Mouse (Mus musculus): ENCODE data around the gene R3hdm2. TPM values are rescaled to one million over a fixed set of nuclear protein-coding genes. Genes with fewer than 3 reads are reported as not detected.

The R3hdm2 gene
- total RNA-seq, 2 experiments from 2014 or later = 112 to 120 TPM

DNA sequence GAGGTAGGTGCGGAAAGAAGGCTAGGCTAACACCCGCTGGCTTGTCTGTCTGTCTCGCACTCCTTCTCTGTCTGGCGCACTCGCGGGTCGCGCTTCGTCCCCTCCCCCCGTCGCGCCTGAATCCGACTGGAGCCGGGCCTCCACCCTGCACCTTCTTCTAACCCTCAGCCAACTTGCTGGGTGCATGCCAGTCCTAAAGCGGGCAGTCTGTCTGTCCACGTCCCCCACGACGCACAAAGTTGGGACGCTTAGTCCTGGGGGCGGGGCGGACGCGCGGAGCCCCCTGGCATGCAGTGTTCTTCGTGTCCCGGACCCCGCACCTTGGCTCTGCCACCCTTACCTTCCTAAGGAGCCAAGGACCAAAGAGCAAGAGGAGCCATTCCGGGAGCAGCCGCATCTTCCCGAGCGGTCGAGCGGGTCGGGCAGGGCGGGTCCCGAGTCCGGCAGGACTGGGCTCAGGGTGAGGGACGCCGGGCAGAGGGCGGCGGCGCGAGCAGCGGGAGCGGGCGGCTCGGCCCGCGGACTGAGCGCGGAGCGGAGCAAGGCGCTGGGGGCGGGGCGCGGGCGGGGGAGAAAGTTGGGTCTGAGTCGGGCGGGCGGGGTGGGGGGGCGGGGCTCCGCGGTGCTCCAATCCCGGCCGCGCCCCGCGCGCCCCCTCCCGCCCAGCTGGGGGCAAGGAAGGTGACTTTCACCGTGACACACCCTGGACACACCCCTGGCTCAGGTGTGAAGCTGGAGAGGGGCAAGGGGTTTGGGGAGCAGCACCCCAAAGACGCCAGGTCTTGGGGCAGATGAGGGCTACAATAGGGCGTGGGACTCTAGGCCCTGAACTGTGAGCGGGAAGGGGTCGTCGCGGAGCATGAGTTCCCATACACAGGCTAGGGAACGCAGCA, 154.2 kb downstream of the R3hdm2 start, which contains the start of gene Nxph4:
Nxph4 (minus strand) TSS at position 524 of the 893 bp plus-strand sequence.
- DNase-seq = no peak
- intact Hi-C loops (cut with DNase I) = no loop called here

DNA sequence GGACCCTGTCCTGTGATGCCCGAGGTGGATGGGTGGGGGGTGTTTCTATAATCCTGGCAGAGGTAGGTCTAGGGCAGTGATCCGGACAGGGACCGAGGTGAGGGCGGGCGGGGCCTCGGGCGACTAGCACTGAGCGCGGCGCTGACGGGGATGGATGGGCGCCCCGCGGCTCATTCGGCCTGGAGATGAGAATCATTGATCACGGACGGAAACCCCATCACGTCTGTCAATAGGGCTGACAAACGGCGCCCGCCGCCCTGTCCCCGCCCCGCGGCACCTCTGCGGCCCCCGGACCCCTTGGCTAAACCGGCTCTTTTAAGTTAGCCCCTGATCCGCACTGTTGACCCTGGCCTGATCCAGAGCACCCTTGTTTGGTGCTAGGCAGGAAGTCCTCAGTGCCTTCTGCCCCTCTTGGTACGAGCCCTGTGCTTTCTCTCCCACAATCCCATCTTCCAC, 154.8 kb downstream of the R3hdm2 start:
- no peak for DNase-seq
- intact Hi-C loops (cut with DNase I) = no loop called here

DNA sequence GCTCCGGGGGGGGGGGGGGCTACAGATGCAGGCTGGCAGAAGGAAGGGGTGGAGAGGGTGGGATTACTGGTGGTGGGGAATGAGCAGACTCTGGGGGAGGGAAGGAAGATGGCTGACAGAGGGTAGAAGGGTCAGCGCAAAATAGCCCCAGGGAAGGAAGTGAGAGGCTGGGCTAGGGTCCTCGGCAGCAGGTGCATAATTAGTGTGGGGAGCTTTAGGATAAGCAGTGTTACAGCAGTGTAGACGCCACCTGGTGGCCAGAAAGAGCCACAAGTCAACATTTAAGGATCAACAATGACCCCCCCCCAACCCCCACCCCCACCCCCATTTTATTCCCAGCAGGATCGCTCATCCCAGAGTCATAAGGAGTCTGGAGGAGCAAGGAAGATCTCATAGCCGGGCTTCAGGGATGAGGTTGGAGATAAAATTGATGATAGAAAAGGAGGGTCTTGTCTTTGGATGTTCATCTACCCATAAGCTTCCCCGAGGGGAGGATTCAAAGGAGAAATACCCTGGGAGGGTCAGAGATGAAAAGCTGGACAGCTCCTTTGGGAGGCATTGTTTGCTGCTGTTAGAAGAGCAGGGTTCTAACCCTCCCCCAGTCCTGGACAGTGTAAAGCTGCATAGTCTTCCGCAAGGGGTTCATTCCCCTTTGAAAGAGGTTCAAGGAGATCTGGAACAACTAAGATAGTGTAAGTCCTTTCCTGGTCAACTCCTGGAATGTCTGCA, 156.6 kb downstream of the R3hdm2 start:
- peak; percentile 40 to 56 for DNase-seq
- intact Hi-C loops (cut with DNase I) = loop anchor here (1.0 kb wide), 1 partner anchor 23 kb away; no protein-coding TSS in a partner anchor

DNA sequence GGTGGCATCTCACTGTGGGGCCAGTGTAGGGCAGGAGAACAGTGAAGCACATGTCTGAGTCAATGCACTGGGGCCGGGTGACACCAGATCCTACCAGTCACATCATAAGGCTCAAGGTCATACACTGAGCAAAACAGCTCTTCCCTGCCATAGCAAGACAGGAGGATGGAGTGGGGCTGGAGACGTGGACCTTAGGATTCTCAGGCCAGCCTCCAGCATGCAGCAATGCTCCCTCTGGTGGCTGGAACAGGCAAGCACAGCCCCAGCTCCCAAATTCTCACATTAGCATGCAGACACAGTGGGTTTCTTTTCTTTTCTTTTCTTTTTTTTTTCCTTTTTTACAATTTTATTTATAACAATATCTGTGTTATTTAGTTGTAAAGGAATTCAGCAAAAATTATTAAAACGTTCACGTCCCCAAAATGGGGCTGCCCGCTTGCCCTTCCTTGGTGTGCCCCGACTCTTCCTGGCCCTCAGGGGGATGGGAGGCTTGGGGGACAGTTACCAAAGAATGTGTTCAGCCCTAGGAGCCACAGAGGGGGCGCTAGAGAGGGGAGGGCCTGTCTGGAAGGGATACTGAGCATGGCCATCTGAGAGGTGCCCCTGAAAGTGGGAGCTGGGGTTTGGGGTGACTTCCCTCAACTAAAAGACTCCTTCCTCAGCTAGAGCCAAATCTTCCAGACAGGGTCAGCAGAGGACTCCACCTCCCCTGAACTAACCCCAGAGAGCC, 157.9 kb downstream of the R3hdm2 start:
- DNase-seq = peak; percentile 84 to 89
- intact Hi-C loops (cut with DNase I) = loop anchor here (1.0 kb wide), 1 partner anchor 30 kb away; no protein-coding TSS in a partner anchor

DNA sequence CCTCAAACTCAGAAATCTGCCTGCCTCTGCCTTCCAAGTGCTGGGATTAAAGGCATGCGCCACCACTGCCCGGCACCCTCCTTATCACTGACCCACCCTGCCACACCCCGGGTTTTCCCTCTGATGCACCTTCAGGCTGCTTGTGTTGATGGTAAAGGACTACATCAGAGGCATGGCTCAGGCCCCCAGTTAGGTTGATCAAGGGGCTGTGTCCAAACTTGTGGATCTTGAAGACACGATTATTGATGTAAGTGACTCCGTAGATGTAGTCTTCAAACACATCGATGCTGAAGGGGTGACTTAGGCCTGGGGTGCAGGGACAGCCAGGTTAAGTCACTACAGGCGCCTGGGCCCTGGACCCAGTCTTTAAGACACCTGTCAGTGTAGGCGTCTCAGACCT, 161.4 kb downstream of the R3hdm2 start:
- intact Hi-C loops (cut with DNase I) = no loop called here
- DNase-seq = no peak

DNA sequence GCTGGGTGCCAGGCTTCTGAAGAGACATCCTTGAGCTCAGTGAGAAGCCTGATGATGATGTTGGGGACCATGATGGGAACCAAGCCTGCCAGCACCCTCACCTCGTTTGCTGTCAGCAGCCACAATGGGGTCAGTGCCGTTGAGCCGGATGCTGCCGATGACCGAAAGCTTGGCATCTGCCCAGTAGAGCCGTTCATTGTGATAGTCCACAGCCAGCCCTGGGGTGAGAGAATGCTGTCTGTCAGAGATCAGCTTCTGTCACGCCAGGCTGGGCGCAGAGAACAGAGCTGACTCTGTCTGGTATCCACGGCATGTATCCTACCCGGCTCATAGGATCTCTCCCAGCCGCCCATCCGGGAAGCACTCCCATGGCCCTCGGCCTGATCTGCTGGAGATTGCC, 162.0 kb downstream of the R3hdm2 start:
- intact Hi-C loops (cut with DNase I) = no loop called here
- peak; percentile 53 to 59 for DNase-seq

DNA sequence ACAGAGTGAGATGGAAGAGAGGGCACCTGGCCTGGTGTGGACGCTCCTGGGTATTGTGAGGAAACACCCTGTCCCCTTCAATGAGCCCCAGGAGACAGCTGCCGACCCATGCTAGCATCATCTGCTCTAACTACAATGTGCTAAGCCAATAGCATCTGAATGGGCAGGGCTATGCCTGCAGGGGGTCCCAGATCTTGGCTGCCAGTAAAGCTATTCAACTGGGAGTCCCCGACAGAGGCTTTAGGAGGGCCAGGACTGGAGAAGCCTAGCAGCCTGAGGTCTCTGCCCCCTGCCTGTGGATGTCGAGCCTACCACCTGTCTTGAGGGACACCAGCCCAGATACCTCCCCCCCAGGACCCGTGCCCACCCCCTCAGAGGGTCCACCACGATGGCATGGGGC, 162.6 kb downstream of the R3hdm2 start:
- intact Hi-C loops (cut with DNase I) = no loop called here
- DNase-seq = no peak

DNA sequence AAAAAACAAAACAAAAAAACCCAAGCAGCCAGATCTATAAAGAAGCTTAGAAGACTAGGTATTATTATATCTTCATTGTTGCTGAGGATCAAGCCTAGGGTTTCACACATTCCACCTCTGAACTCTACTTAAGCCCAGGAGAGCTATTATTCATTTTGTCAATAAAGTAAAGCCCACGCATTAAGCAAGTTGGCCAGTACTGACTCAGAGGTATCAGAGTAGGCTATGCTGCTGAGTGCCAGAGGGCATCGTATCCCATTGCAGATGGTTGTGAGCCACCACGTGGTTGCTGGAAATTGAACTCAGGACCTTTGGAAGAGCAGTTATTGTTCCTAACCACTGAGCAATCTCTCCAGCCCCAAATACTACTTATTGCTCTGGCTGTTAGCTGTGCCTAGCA, 163.8 kb downstream of the R3hdm2 start:
- DNase-seq = no peak
- intact Hi-C loops (cut with DNase I) = no loop called here

DNA sequence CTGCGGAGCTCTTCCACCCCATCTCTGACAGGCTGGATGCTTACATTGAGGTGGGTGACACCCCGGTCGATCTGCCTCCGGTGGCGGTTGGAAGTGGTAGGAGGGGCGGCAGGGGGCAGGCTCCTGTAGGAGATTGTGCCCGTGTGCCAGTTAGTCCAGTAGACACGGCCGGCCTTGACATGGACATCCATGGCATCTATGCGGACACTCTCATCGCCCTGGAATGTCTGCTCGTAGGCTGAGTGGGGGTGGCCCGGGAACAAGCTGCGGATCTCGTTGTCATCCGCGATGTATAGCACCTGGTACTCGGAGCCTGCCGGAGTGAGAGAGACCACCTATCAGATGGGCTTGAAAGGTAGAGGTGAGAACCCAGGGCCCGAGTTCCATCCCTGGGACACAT, 164.2 kb downstream of the R3hdm2 start:
- intact Hi-C loops (cut with DNase I) = no loop called here
- DNase-seq = no peak

DNA sequence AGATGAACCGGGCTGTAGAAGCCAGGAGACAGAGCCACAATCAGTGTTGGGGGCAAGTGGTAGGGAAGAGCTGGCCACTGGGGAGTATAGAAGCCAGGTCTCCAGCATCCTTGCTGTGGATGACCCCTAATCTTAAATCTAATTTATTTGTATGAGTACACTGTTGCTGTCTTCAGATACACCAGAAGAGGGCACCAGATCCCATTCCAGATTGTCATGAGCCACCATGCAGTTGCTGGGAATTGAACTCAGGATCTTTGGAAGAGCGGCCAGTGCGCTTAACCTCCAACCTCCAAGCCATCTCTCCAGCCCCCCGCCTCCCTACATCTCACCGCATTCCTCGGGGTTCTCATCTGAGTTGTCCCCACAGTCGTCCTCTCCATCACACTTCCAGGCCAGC, 166.4 kb downstream of the R3hdm2 start:
- intact Hi-C loops (cut with DNase I) = no loop called here

DNA sequence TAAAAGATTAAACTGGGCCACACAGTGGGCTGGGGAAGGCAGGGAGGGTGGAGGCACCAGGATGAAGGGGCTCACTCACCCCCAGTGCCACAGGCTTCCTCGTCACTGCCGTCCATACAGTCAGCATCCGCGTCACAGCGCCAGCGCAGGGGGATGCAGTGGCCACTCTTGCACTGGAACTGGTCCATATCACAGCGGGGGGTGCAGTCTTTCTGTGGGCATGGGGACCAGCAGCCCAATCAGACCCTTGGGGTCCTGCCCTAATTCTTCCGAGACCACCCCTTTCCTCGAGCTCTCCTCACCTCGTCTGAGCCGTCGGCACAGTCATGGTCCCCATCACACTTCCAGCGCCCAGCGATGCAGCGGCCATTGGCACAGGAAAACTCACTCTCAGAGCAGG, 168.1 kb downstream of the R3hdm2 start:
- intact Hi-C loops (cut with DNase I) = no loop called here

More for the DNA sequence above, 166.4 kb downstream of the R3hdm2 start:
- no peak for DNase-seq

More for the DNA sequence above, 168.1 kb downstream of the R3hdm2 start:
- no peak for DNase-seq

Other genes with a start within 250 kb of the R3hdm2 start
- 1 to 10 TPM; 3.6 to 3.8 TPM for gene B4galnt1, start 215.1 kb upstream of the R3hdm2 start, total RNA-seq (2021)
- 10 to 100 TPM; 40.8 to 48.0 TPM for gene Slc26a10, start 199.7 kb upstream of the R3hdm2 start, total RNA-seq (2021)
- gene Arhgef25, start 190.2 kb upstream of the R3hdm2 start, total RNA-seq (2021) = 10 to 100 TPM; 20.8 to 21.0 TPM
- 10 to 100 TPM; 48.4 to 52.2 TPM for gene Dtx3, start 184.6 kb upstream of the R3hdm2 start, total RNA-seq (2021)
- 10 to 100 TPM; 26.4 to 28.7 TPM for gene Pip4k2c, start 168.7 kb upstream of the R3hdm2 start, total RNA-seq (2021)
- gene Kif5a, start 117.0 kb upstream of the R3hdm2 start, total RNA-seq (2021) = under 1 TPM; 0.42 to 0.89 TPM
- gene Dctn2, start 114.0 kb upstream of the R3hdm2 start, total RNA-seq (2021) = 100 to 1,000 TPM; 166 to 167 TPM
- 10 to 100 TPM; 34.2 to 35.5 TPM for gene Mbd6, start 91.3 kb upstream of the R3hdm2 start, total RNA-seq (2021)
- gene Mars, start 68.5 kb upstream of the R3hdm2 start, total RNA-seq (2021) = 10 to 100 TPM; 42.0 to 43.9 TPM
- gene Arhgap9, start 58.4 kb upstream of the R3hdm2 start, total RNA-seq (2021) = 1 to 10 TPM; 3.3 to 4.1 TPM
- gene Gli1, start 38.4 kb upstream of the R3hdm2 start, total RNA-seq (2021) = 1 to 10 TPM; 2.1 to 2.5 TPM
- not detected for gene Inhbe, start 25.9 kb upstream of the R3hdm2 start, total RNA-seq (2021)
- gene Inhbc, start 9.9 kb upstream of the R3hdm2 start, total RNA-seq (2021) = not detected
- gene Stac3, start 121.4 kb downstream of the R3hdm2 start, total RNA-seq (2021) = 1 to 10 TPM; 1.1 to 1.7 TPM
- gene Ndufa4l2, start 134.6 kb downstream of the R3hdm2 start, total RNA-seq (2021) = 10 to 100 TPM; 44.5 to 54.0 TPM
- 10 to 100 TPM; 41.3 to 41.7 TPM for gene Shmt2, start 142.1 kb downstream of the R3hdm2 start, total RNA-seq (2021)
- 1 to 10 TPM; 1.3 to 1.8 TPM for gene Nxph4, start 154.2 kb downstream of the R3hdm2 start, total RNA-seq (2021)
- gene Lrp1, start 240.8 kb downstream of the R3hdm2 start, total RNA-seq (2021) = 10 to 100 TPM; 95.8 to 96.3 TPM

Measured in heart, postnatal 10 days (tissue).